In the genomic region with DNA sequence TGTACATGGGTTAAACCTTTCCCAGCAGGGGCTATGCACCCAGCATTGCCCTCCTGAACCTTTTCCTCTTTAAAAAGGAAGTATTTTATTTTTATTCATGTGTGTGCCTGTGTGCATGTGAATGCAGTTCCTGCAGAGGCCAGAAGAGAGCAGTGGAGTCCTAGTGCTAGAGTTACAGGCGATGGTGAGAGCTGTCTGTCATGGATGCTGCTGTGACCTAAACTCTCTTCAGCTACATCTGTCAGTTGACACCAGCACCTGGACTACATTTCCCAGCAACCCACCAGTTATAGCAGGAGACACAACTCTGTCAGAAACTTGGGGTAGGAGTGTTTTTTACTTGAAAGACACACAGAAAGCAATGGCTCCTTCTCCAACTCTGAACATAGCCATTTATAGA, we compare ENCODE assay signal across 11 mouse cellular contexts. TPM values are rescaled to one million over a fixed set of nuclear protein-coding genes. Genes with fewer than 3 reads are reported as not detected.
A peak's percentile ranks its signal among the peaks of the same experiment; 100 is the strongest.
DNase-seq lines count a peak whose midpoint lies in the region; ATAC-seq and TF ChIP-seq lines count a peak whose summit lies in the region.
"Had no signal": no experiment of that assay in that cellular context is flagged by ENCODE, and none has a peak within 500 bp of the region (broad histone marks: within the 10 kb centered on the region; RNA-seq: fewer than 3 reads in every experiment).

No protein-coding gene starts in this region.

- DNase-seq in hindbrain, embryonic 10.5 days (ENCODE audit: low spot score) = peak; percentile 11
- DNase-seq in spleen, adult 2 months (ENCODE audit: low read depth in 1 of 2, low spot score in 2 of 2) = no peak
- DNase-seq in spleen, postnatal 36 days (ENCODE audit: low spot score in 2 of 2) = no peak
- DNase-seq in frontal cortex, postnatal 25 days (ENCODE audit: low spot score in 2 of 2) = no peak
- no peak for DNase-seq in gastrocnemius, adult 18-20 months (ENCODE audit: low spot score)
- no peak for DNase-seq in frontal cortex, postnatal 14 days (ENCODE audit: low spot score in 2 of 2)

- no peaks in the 10 kb centered on the region for H3K9me3 ChIP-seq in hindbrain, embryonic 10.5 days
- H3K9me3 ChIP-seq in hindbrain, embryonic 16.5 days (ENCODE audit: control insufficient read depth, low read length) = no peaks in the 10 kb centered on the region
- H3K9me3 ChIP-seq: midbrain, embryonic 15.5 days had no signal

- H3K27ac ChIP-seq in hindbrain, embryonic 10.5 days = no peak overlapping the region
- no peak overlapping the region for H3K27ac ChIP-seq in hindbrain, embryonic 16.5 days (ENCODE audit: low read depth, low read length)
- no peak overlapping the region for H3K27ac ChIP-seq in spleen, adult 2 months (ENCODE audit: insufficient read depth, low read length)
- H3K27ac ChIP-seq: midbrain, embryonic 15.5 days had no signal

- H3K4me1 ChIP-seq in hindbrain, embryonic 10.5 days (replicated peaks) = no peaks in the 10 kb centered on the region
- H3K4me1 ChIP-seq in hindbrain, embryonic 16.5 days (ENCODE audit: control insufficient read depth, insufficient read depth, low read depth, low read length) = no peaks in the 10 kb centered on the region
- no peaks in the 10 kb centered on the region for H3K4me1 ChIP-seq in spleen, adult 2 months (ENCODE audit: control insufficient read depth, insufficient read depth, insufficient read length)
- H3K4me1 ChIP-seq: midbrain, embryonic 15.5 days had no signal

- no peak for ATAC-seq in hindbrain, embryonic 16.5 days
- peak; percentile 70 for ATAC-seq in granulocyte monocyte progenitor cell, adult 5-6 weeks (replicated peaks; ENCODE audit: poor library complexity, severe bottlenecking)
- ATAC-seq: midbrain, embryonic 15.5 days had no signal

- 51% methylated on average over 1 of the region's 1 CpGs for WGBS in hindbrain, embryonic 10.5 days
- WGBS in hindbrain, embryonic 16.5 days = 62% methylated on average over 1 of the region's 1 CpGs
- 91% methylated on average over 1 of the region's 1 CpGs for WGBS in spleen, adult 2 months

- peaks cover 96% of the 10 kb centered on the region for H3K36me3 ChIP-seq in hindbrain, embryonic 10.5 days
- H3K36me3 ChIP-seq in hindbrain, embryonic 16.5 days (ENCODE audit: control insufficient read depth, insufficient read depth, low read length) = peaks cover 22% of the 10 kb centered on the region
- peaks cover 23% of the 10 kb centered on the region for H3K36me3 ChIP-seq in spleen, adult 2 months (ENCODE audit: control insufficient read depth, insufficient read depth, low read length)

- H3K4me3 ChIP-seq in hindbrain, embryonic 10.5 days = no peak overlapping the region
- H3K4me3 ChIP-seq in hindbrain, embryonic 16.5 days (ENCODE audit: low read length) = no peak overlapping the region
- H3K4me3 ChIP-seq in spleen, adult 2 months (ENCODE audit: extremely low read depth, insufficient read depth, insufficient read length) = no peak overlapping the region
- H3K4me3 ChIP-seq: midbrain, embryonic 15.5 days had no signal

- no peaks in the 10 kb centered on the region for H3K27me3 ChIP-seq in hindbrain, embryonic 10.5 days (ENCODE audit: insufficient read depth, poor library complexity, severe bottlenecking)
- no peaks in the 10 kb centered on the region for H3K27me3 ChIP-seq in hindbrain, embryonic 16.5 days (replicated peaks; ENCODE audit: control insufficient read depth, insufficient read depth, low read length)
- no peaks in the 10 kb centered on the region for H3K27me3 ChIP-seq in spleen, adult 2 months (ENCODE audit: control insufficient read depth, insufficient read depth, low read length)
- H3K27me3 ChIP-seq: midbrain, embryonic 15.5 days had no signal

- TF ChIP-seq POLR2A in spleen, adult 2 months (IDR thresholded peaks at IDR 0.05; ENCODE audit: low read depth, low read length) = no peak

- no peak overlapping the region for H3K4me2 ChIP-seq in hindbrain, embryonic 16.5 days (ENCODE audit: low read length)
- H3K4me2 ChIP-seq: midbrain, embryonic 15.5 days had no signal

- no peak overlapping the region for H3K9ac ChIP-seq in hindbrain, embryonic 16.5 days (ENCODE audit: low read depth, low read length)
- H3K9ac ChIP-seq: midbrain, embryonic 15.5 days had no signal

- TF ChIP-seq CTCF in spleen, adult 2 months (IDR thresholded peaks at IDR 0.05; ENCODE audit: extremely low read depth, insufficient read depth, insufficient read length, insufficient replicate concordance) = peak; percentile 6; the same call in 1 of the 2 replicates

RNA-seq across cellular contexts. Expression of a gene that starts 13.7 kb away (rescaled TPM):
- 9.0 and 9.5 TPM in 2 replicates for polyA plus RNA-seq in hindbrain, embryonic 10.5 days (2016; fragmentation: Nextera tagmentation; extraction: Ambion mirVana)
- 6.3 and 7.0 TPM in 2 replicates for polyA plus RNA-seq in hindbrain, embryonic 16.5 days (2015; fragmentation: Nextera tagmentation; extraction: Ambion mirVana)
- 12.5 and 13.5 TPM in 2 replicates for polyA plus RNA-seq in spleen, adult 2 months (2012; rRNA removed)
- 5.1 and 10.5 TPM in 2 replicates for total RNA-seq in granulocyte monocyte progenitor cell, adult 5-6 weeks (2014; fragmentation: Nextera tagmentation)
- 13.2 and 16.4 TPM in 2 replicates for total RNA-seq in granulocyte monocyte progenitor cell, adult 5-6 weeks (2017)
- total RNA-seq in gastrocnemius, adult 18-20 months (2021) = 1 to 10 TPM; 3.0 to 3.8 TPM

RNA-seq across cellular contexts. Expression of a gene that starts 14.0 kb away (rescaled TPM):
- 92.6 and 95.7 TPM in 2 replicates for polyA plus RNA-seq in hindbrain, embryonic 10.5 days (2016; fragmentation: Nextera tagmentation; extraction: Ambion mirVana)
- 87.0 and 96.5 TPM in 2 replicates for polyA plus RNA-seq in hindbrain, embryonic 16.5 days (2015; fragmentation: Nextera tagmentation; extraction: Ambion mirVana)
- polyA plus RNA-seq in spleen, adult 2 months (2012; rRNA removed) = 42.0 and 60.6 TPM in 2 replicates
- 16.8 and 34.7 TPM in 2 replicates for total RNA-seq in granulocyte monocyte progenitor cell, adult 5-6 weeks (2014; fragmentation: Nextera tagmentation)
- 6.9 and 15.8 TPM in 2 replicates for total RNA-seq in granulocyte monocyte progenitor cell, adult 5-6 weeks (2017)
- 1 to 10 TPM; 3.7 to 4.0 TPM for total RNA-seq in gastrocnemius, adult 18-20 months (2021)

RNA-seq across cellular contexts. Expression of a gene that starts 24.6 kb away (rescaled TPM):
- polyA plus RNA-seq in hindbrain, embryonic 10.5 days (2016; fragmentation: Nextera tagmentation; extraction: Ambion mirVana) = 2.2 and 2.7 TPM in 2 replicates
- polyA plus RNA-seq in hindbrain, embryonic 16.5 days (2015; fragmentation: Nextera tagmentation; extraction: Ambion mirVana) = 10.8 and 14.2 TPM in 2 replicates
- polyA plus RNA-seq in spleen, adult 2 months (2012; rRNA removed) = 6.6 and 7.6 TPM in 2 replicates
- 2.6 and 2.9 TPM in 2 replicates for total RNA-seq in granulocyte monocyte progenitor cell, adult 5-6 weeks (2014; fragmentation: Nextera tagmentation)
- total RNA-seq in granulocyte monocyte progenitor cell, adult 5-6 weeks (2017) = 0.34 and 0.41 TPM in 2 replicates
- total RNA-seq in gastrocnemius, adult 18-20 months (2021) = under 1 TPM; 0.68 to 0.71 TPM

RNA-seq across cellular contexts. Expression of a gene that starts 42.1 kb away (rescaled TPM):
- polyA plus RNA-seq in hindbrain, embryonic 10.5 days (2016; fragmentation: Nextera tagmentation; extraction: Ambion mirVana) = not detected in 2 replicates
- polyA plus RNA-seq in hindbrain, embryonic 16.5 days (2015; fragmentation: Nextera tagmentation; extraction: Ambion mirVana) = not detected in 2 replicates
- polyA plus RNA-seq in spleen, adult 2 months (2012; rRNA removed) = not detected in 2 replicates
- total RNA-seq in granulocyte monocyte progenitor cell, adult 5-6 weeks (2014; fragmentation: Nextera tagmentation) = not detected in 2 replicates
- total RNA-seq in granulocyte monocyte progenitor cell, adult 5-6 weeks (2017) = not detected in 2 replicates
- under 1 TPM; 0.43 to 0.71 TPM for total RNA-seq in gastrocnemius, adult 18-20 months (2021)
- total RNA-seq: heart, postnatal 10 days; left cerebral cortex, postnatal 36 days had no signal
- polyA plus RNA-seq: midbrain, embryonic 15.5 days had no signal

RNA-seq across cellular contexts. Expression of a gene that starts 52.1 kb away (rescaled TPM):
- 15.8 and 20.8 TPM in 2 replicates for polyA plus RNA-seq in hindbrain, embryonic 10.5 days (2016; fragmentation: Nextera tagmentation; extraction: Ambion mirVana)
- polyA plus RNA-seq in hindbrain, embryonic 16.5 days (2015; fragmentation: Nextera tagmentation; extraction: Ambion mirVana) = 43.7 and 44.9 TPM in 2 replicates
- polyA plus RNA-seq in spleen, adult 2 months (2012; rRNA removed) = 31.2 and 37.6 TPM in 2 replicates
- 3.9 and 5.2 TPM in 2 replicates for total RNA-seq in granulocyte monocyte progenitor cell, adult 5-6 weeks (2014; fragmentation: Nextera tagmentation)
- 7.5 and 16.6 TPM in 2 replicates for total RNA-seq in granulocyte monocyte progenitor cell, adult 5-6 weeks (2017)
- 10 to 100 TPM; 14.4 to 15.4 TPM for total RNA-seq in gastrocnemius, adult 18-20 months (2021)
